Mouse (Mus musculus) liver, postnatal 0 days (tissue): ENCODE data around the gene Slc30a7. TPM values are rescaled to one million over a fixed set of nuclear protein-coding genes. Genes with fewer than 3 reads are reported as not detected.
"Not testable (repeated sequence)": the region's sequence is repeated elsewhere in the genome, so short reads cannot be mapped to it uniquely, and the experiment has no call there.

Experiments used
- ATAC-seq: fragments of 200-750 bp; cut with Nextera tagmentation; 2 replicates; pipeline ENCODE4 v1.8.0; 2017; ENCODE audit warnings: mild to moderate bottlenecking, moderate library complexity
- DNase-seq: peaks from one replicate; pipeline ENCODE4 v3.0.0-alpha.2; 2016
- H3K27ac ChIP-seq: fragments of 300-500 bp; sonication (generic); 2 replicates; pipeline ENCODE4 v1.5.1; 2014; ENCODE audit warnings: antibody characterized with exemption, moderate library complexity, mild to moderate bottlenecking, low read depth
- H3K27me3 ChIP-seq: fragments of 300-500 bp; sonication (generic); 2 replicates; pipeline ENCODE4 v1.6.1; 2014; ENCODE audit warnings: low read length, control low read depth, mixed read lengths; ENCODE audit not compliant: insufficient read depth
- H3K36me3 ChIP-seq: fragments of 300-500 bp; sonication (generic); replicated peaks from 2 replicates; pipeline ENCODE4 v1.6.1; 2014; ENCODE audit warnings: mild to moderate bottlenecking, control low read depth, low read length, moderate library complexity, mixed read lengths; ENCODE audit not compliant: insufficient read depth
- H3K4me1 ChIP-seq: fragments of 300-500 bp; sonication (generic); 2 replicates; pipeline ENCODE4 v1.6.1; 2014; ENCODE audit warnings: antibody characterized with exemption, mild to moderate bottlenecking, control low read depth; ENCODE audit not compliant: insufficient read depth
- H3K4me2 ChIP-seq: fragments of 300-500 bp; sonication (generic); 2 replicates; pipeline ENCODE4 v1.6.1; 2014; ENCODE audit warnings: low read depth, mild to moderate bottlenecking, low read length, moderate library complexity, mixed read lengths
- H3K4me3 ChIP-seq: fragments of 300-500 bp; sonication (generic); 2 replicates; pipeline ENCODE4 v1.5.1; 2014; ENCODE audit warnings: low read depth, low read length
- H3K9ac ChIP-seq: fragments of 300-500 bp; sonication (generic); replicated peaks from 2 replicates; pipeline ENCODE4 v1.6.1; 2014; ENCODE audit warnings: mild to moderate bottlenecking, moderate library complexity
- H3K9me3 ChIP-seq: fragments of 300-500 bp; sonication (generic); 2 replicates; pipeline ENCODE4 v1.6.1; 2016; ENCODE audit warnings: mild to moderate bottlenecking, control low read depth, low read length, mixed read lengths
- CTCF ChIP-seq: sonication (generic); IDR thresholded peaks from 2 replicates; pipeline ENCODE4 v1.5.1; 2016; ENCODE audit warnings: antibody characterized with exemption, low read depth
- EP300 ChIP-seq: IDR thresholded peaks from 2 replicates; pipeline ENCODE4 v1.6.1; 2016; ENCODE audit warnings: antibody characterized with exemption, low read depth, mild to moderate bottlenecking
- WGBS: fragments of 180-500 bp; shearing (Covaris S2); extraction: QIAGEN DNeasy Blood & Tissue Kit; methylation state at CpG from one replicate; pipeline ENCODE4 v1.1.7; 2014; ENCODE audit not compliant: insufficient replicate concordance; 5-methylcytosine and 5-hydroxymethylcytosine counted together
- polyA plus RNA-seq: library from polyadenylated mRNA; unstranded; fragments of >200 nt; fragmentation: Nextera tagmentation; extraction: Ambion mirVana; gene quantifications from 2 replicates; pipeline ENCODE4 v1.2.1, GENCODE M21; 2015

Gene Slc30a7
- polyA plus RNA-seq, 1 experiment from 2014 or later = 14.2 TPM

- WGBS = 59% methylated on average over 4 of the region's 4 CpGs
- ATAC-seq = peak; percentile 47
- TF ChIP-seq EP300 (no peak), CTCF (no peak)
- Histone ChIP-seq H3K27ac (no peak overlapping the region), H3K4me3 (no peak overlapping the region), H3K36me3 (peaks cover 22% of the 10 kb centered on the region), H3K4me1 (no peaks in the 10 kb centered on the region; the same call in 1 of the 2 replicates), H3K9ac (no peak overlapping the region), H3K4me2 (no peak overlapping the region), H3K9me3 (no peaks in the 10 kb centered on the region), H3K27me3 (no peaks in the 10 kb centered on the region)
- DNase-seq = no peak
These were observed 82.6 kb downstream of the Slc30a7 start for GRCm38 (mm10) chr3:115924401-115925190.

- H3K9ac ChIP-seq, H3K27ac ChIP-seq, H3K4me1 ChIP-seq, ATAC-seq, H3K27me3 ChIP-seq, H3K36me3 ChIP-seq, H3K4me2 ChIP-seq, H3K4me3 ChIP-seq, H3K9me3 ChIP-seq, DNase-seq: not testable (repeated sequence)
- WGBS = 90% methylated on average over 10 of the region's 11 CpGs
These were observed 99.8 kb downstream of the Slc30a7 start for GRCm38 (mm10) chr3:115907406-115907805.

- WGBS = 91% methylated on average over 4 of the region's 4 CpGs
These were observed 101.6 kb downstream of the Slc30a7 start for GRCm38 (mm10) chr3:115905567-115905966.

GRCm38 (mm10) chr3:115905067-115905466, 102.1 kb downstream of the Slc30a7 start:
- TF ChIP-seq EP300 = no peak
- TF ChIP-seq CTCF = 0 out of 2 replicates have a peak, but pooled peaks have one; percentile 15
- ATAC-seq (no peak), DNase-seq (no peak)
- H3K9me3 ChIP-seq = no peaks in the 10 kb centered on the region
- H3K4me1 ChIP-seq = peaks cover 4% of the 10 kb centered on the region; the same call in 1 of the 2 replicates
- 80% methylated on average over 3 of the region's 3 CpGs for WGBS
- no peaks in the 10 kb centered on the region for H3K27me3 ChIP-seq
- no peak overlapping the region for H3K4me3 ChIP-seq
- H3K36me3 ChIP-seq = peaks cover 11% of the 10 kb centered on the region
- H3K27ac ChIP-seq = no peak overlapping the region
- no peak overlapping the region for H3K4me2 ChIP-seq
- H3K9ac ChIP-seq = no peak overlapping the region

More at GRCm38 (mm10) chr3:115905567-115905966, 101.6 kb downstream of the Slc30a7 start:
- no peak overlapping the region for H3K27ac ChIP-seq
- no peak overlapping the region for H3K4me3 ChIP-seq
- H3K9ac ChIP-seq = no peak overlapping the region
- no peak overlapping the region for H3K4me2 ChIP-seq
- no peaks in the 10 kb centered on the region for H3K27me3 ChIP-seq
- ATAC-seq (no peak), DNase-seq (no peak)
- H3K36me3 ChIP-seq = peaks cover 11% of the 10 kb centered on the region
- peaks cover 4% of the 10 kb centered on the region; the same call in 1 of the 2 replicates for H3K4me1 ChIP-seq
- no peak for TF ChIP-seq CTCF
- no peak for TF ChIP-seq EP300
- no peaks in the 10 kb centered on the region for H3K9me3 ChIP-seq

GRCm38 (mm10) chr3:115902301-115902956, 104.8 kb downstream of the Slc30a7 start:
- Histone ChIP-seq H3K9ac (no peak overlapping the region), H3K4me2 (0 out of 2 replicates have a peak overlapping the region, but pooled peaks have one; percentile 15), H3K4me3 (no peak overlapping the region), H3K27ac (peak overlapping the region; percentile 45; the same call in 1 of the 2 replicates), H3K36me3 (peaks cover 11% of the 10 kb centered on the region), H3K9me3 (no peaks in the 10 kb centered on the region), H3K27me3 (no peaks in the 10 kb centered on the region), H3K4me1 (peaks cover 4% of the 10 kb centered on the region; the same call in 1 of the 2 replicates)
- 51% methylated on average over 9 of the region's 9 CpGs for WGBS
- TF ChIP-seq CTCF (peak; percentile 35), EP300 (no peak)
- ATAC-seq = peak; percentile 83
- DNase-seq = peak; percentile 32

- Histone ChIP-seq H3K4me3 (no peak overlapping the region), H3K9ac (no peak overlapping the region), H3K4me1 (peaks cover 4% of the 10 kb centered on the region; the same call in 1 of the 2 replicates), H3K36me3 (peaks cover 9% of the 10 kb centered on the region), H3K27me3 (no peaks in the 10 kb centered on the region), H3K9me3 (no peaks in the 10 kb centered on the region), H3K27ac (no peak overlapping the region), H3K4me2 (no peak overlapping the region)
- TF ChIP-seq EP300 = no peak
- no peak for TF ChIP-seq CTCF
- DNase-seq (no peak), ATAC-seq (no peak)
- 84% methylated on average over 3 of the region's 3 CpGs for WGBS
These were observed 108.8 kb downstream of the Slc30a7 start for GRCm38 (mm10) chr3:115898354-115898948.
